Mouse (Mus musculus) ES-E14 (cell line): ENCODE results near the gene Gfer. TPM values are rescaled to one million over a fixed set of nuclear protein-coding genes. Genes with fewer than 3 reads are reported as not detected.
"Not testable (repeated sequence)": the region's sequence is repeated elsewhere in the genome, so short reads cannot be mapped to it uniquely, and the experiment has no call there.

ENCODE experiments used
- DNase-seq: peaks from one replicate; pipeline ENCODE4 v3.0.0-alpha.2; 2013; ENCODE audit warnings: low read depth, low spot score
- H3K27ac ChIP-seq: 2 replicates; pipeline ENCODE4 v1.5.1; 2012; ENCODE audit warnings: low read depth, mild to moderate bottlenecking, low read length, moderate library complexity, mixed read lengths; ENCODE audit not compliant: poor library complexity, insufficient read depth, severe bottlenecking
- H3K36me3 ChIP-seq: 2 replicates; pipeline ENCODE4 v1.6.1; 2012; ENCODE audit warnings: mild to moderate bottlenecking, low read length, moderate library complexity, mixed read lengths; ENCODE audit not compliant: control insufficient read depth, poor library complexity, insufficient read depth, severe bottlenecking
- H3K4me1 ChIP-seq, 2 experiments: fragments of 150-350 bp in 1 of 2; sonication (generic) in 1 of 2; 2 replicates each; pipeline ENCODE4 v1.6.1; 2012; ENCODE audit warnings: low read length in 2 of 2, mild to moderate bottlenecking in 1 of 2, mixed read lengths in 1 of 2; ENCODE audit not compliant: control insufficient read depth in 2 of 2, insufficient read depth in 2 of 2, poor library complexity in 1 of 2
- H3K4me3 ChIP-seq, 2 experiments: fragments of 150-350 bp in 1 of 2; sonication (generic) in 1 of 2; 2 replicates each; pipeline ENCODE4 v1.5.1; 2012; ENCODE audit warnings: low read length in 2 of 2, low read depth in 1 of 2, mild to moderate bottlenecking in 1 of 2, mixed read lengths in 1 of 2; ENCODE audit not compliant: insufficient read depth in 1 of 2, poor library complexity in 1 of 2, severe bottlenecking in 1 of 2
- H3K9ac ChIP-seq: 2 replicates; pipeline ENCODE4 v1.6.1; 2012; ENCODE audit warnings: low read depth, mild to moderate bottlenecking, low read length, mixed read lengths; ENCODE audit not compliant: poor library complexity, insufficient read depth, severe bottlenecking
- H3K9me3 ChIP-seq: fragments of 150-350 bp; sonication (generic); 2 replicates; pipeline ENCODE4 v1.6.1; 2012; ENCODE audit warnings: low read depth, mild to moderate bottlenecking, low read length; ENCODE audit not compliant: control insufficient read depth, insufficient read depth
- CHD2 ChIP-seq: IDR thresholded peaks from 2 replicates; pipeline ENCODE4 v1.6.1; 2014; ENCODE audit warnings: mild to moderate bottlenecking, low read depth, low read length, inconsistent platforms
- HCFC1 ChIP-seq: IDR thresholded peaks from 2 replicates; pipeline ENCODE4 v1.6.1; 2012; ENCODE audit warnings: low read length, inconsistent platforms, borderline replicate concordance; ENCODE audit not compliant: insufficient read depth
- MAFK ChIP-seq: IDR thresholded peaks from 2 replicates; pipeline ENCODE4 v1.6.1; 2014; ENCODE audit warnings: mild to moderate bottlenecking, low read depth, low read length, inconsistent platforms; ENCODE audit not compliant: insufficient read depth
- ZC3H11A ChIP-seq: IDR thresholded peaks from 2 replicates; pipeline ENCODE4 v1.6.1; 2012; ENCODE audit warnings: low read depth, mild to moderate bottlenecking, inconsistent platforms, low read length, borderline replicate concordance
- ZNF384 ChIP-seq: IDR thresholded peaks from 2 replicates; pipeline ENCODE4 v1.6.1; 2012; ENCODE audit warnings: low read depth, low read length, inconsistent platforms
- in situ Hi-C, 2 experiments: fragments of 600-800 bp; cut with MboI; formaldehyde crosslinking; loops; one replicate each; pipeline ENCODE4 v1.15.1; 2025; ENCODE audit warnings: low sequenced_read_pairs in 2 of 2, inconsistent platforms in 1 of 2; ENCODE audit not compliant: unreplicated experiment in 2 of 2
- total RNA-seq: library from RNA; depleted of rRNA; stranded (reverse); fragments of 300-350 nt; gene quantifications from 2 replicates; pipeline ENCODE4 v1.2.3, GENCODE M21; 2012

The Gfer gene
- total RNA-seq, 1 experiment: 61.8 TPM

GRCm38 (mm10) chr17:24722220-24722924, 26.4 kb upstream of the Gfer start:
- Histone ChIP-seq H3K4me3 (peak overlapping the region; percentile 58 to 76), H3K9ac (peak overlapping the region; percentile 36; the same call in 1 of the 2 replicates), H3K9me3 (no peaks in the 10 kb centered on the region), H3K36me3 (peaks cover 33% of the 10 kb centered on the region), H3K27ac (no peak overlapping the region), H3K4me1 (peaks cover 0 to 2% of the 10 kb centered on the region in 2 experiments; a peak in 1 of 4 replicates)
- in situ Hi-C loops: no loop called here
- no peak for TF ChIP-seq MAFK
- TF ChIP-seq ZC3H11A: no peak
- TF ChIP-seq HCFC1: no peak
- TF ChIP-seq ZNF384: no peak
- peak; percentile 65; the same call in 1 of the 2 replicates for TF ChIP-seq CHD2
- no peak for DNase-seq

- in situ Hi-C loops, DNase-seq, H3K9me3 ChIP-seq, H3K27ac ChIP-seq, H3K4me1 ChIP-seq: not testable (repeated sequence)
- peak overlapping the region; percentile 81 for H3K9ac ChIP-seq
- peaks cover 36% of the 10 kb centered on the region for H3K36me3 ChIP-seq
- H3K4me3 ChIP-seq: peak overlapping the region; percentile 58 to 76
Observed at GRCm38 (mm10) chr17:24721383-24721955, 25.5 kb upstream of the Gfer start.

- Histone ChIP-seq H3K4me3 (peak overlapping the region; percentile 67 to 82), H3K9ac (peak overlapping the region; percentile 82), H3K36me3 (peaks cover 43% of the 10 kb centered on the region)
- H3K9me3 ChIP-seq, in situ Hi-C loops, DNase-seq, H3K27ac ChIP-seq, H3K4me1 ChIP-seq: not testable (repeated sequence)
Observed at GRCm38 (mm10) chr17:24720616-24721015, 24.7 kb upstream of the Gfer start.

GRCm38 (mm10) chr17:24719494-24720222, 23.7 kb upstream of the Gfer start:
- Histone ChIP-seq H3K9ac (peak overlapping the region; percentile 90), H3K4me3 (peak overlapping the region; percentile 82 to 87), H3K27ac (peak overlapping the region; percentile 73), H3K36me3 (peaks cover 43% of the 10 kb centered on the region), H3K9me3 (no peaks in the 10 kb centered on the region), H3K4me1 (peaks cover 0 to 4% of the 10 kb centered on the region in 2 experiments; a peak in 1 of 4 replicates)
- in situ Hi-C loops: no loop called here
- peak; percentile 95 for TF ChIP-seq CHD2
- TF ChIP-seq ZNF384: no peak
- peak; percentile 79 for TF ChIP-seq HCFC1
- peak; percentile 96 for DNase-seq

GRCm38 (mm10) chr17:24718938-24719337, 23.0 kb upstream of the Gfer start:
- Histone ChIP-seq H3K9ac (peak overlapping the region; percentile 90), H3K4me3 (peak overlapping the region; percentile 77 to 87), H3K36me3 (peaks cover 43% of the 10 kb centered on the region)
- H3K9me3 ChIP-seq, H3K4me1 ChIP-seq, DNase-seq, H3K27ac ChIP-seq, in situ Hi-C loops: not testable (repeated sequence)
